Mouse (Mus musculus): ENCODE measurements at regions not wholly inside any gene's neighbourhood (a gene's known extent, or its start where the extent isn't known, plus 50 kb on each side); places are given as distances from the start of the nearest gene placed in this dataset.
A peak's percentile ranks its signal among the peaks of the same experiment; 100 is the strongest.
"Not testable (repeated sequence)": the region's sequence is repeated elsewhere in the genome, so short reads cannot be mapped to it uniquely, and the experiment has no call there.

DNA sequence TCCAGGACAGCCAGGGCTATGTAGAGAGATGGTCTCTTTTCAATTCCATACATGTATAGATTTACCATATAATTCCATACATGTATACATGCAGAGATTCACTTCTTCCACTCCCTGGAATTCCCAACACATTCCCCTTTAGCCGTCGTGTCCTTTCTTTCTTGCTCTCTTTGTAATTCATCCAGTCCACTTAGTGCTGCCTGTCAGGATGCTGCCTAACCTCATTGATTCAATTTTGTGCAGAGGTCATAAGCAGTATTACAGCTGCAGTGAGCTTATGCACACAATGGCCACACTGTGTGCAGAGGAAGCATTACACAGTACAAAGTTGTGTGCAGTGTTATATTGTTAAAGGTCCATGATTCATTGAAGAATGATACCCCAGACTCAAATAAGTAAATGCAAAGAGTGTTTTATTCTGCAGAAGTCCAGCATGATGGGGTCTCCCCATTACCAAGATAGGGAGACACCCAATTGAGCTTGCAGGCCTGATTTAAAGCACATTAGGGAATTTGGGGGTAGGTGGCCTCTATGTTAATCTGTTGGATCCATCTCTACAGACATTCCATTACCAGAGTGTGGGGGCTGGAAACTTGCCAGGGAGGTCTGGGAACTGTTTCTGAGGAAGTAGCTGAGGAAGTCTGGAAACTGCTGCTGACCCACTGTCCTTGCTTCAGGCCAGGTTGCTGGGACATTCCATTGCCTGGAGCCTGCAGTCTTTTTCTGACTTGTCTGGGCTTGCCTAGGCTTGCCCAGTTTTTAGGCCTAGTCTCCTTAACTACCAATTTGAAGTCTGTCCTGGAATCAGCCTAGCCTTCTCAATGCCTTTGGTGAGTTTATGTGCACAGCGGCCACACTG is 72.8 kb downstream of the Fam161a start:
- peak; percentile 36 for DNase-seq (ENCODE audit: low spot score)

DNA sequence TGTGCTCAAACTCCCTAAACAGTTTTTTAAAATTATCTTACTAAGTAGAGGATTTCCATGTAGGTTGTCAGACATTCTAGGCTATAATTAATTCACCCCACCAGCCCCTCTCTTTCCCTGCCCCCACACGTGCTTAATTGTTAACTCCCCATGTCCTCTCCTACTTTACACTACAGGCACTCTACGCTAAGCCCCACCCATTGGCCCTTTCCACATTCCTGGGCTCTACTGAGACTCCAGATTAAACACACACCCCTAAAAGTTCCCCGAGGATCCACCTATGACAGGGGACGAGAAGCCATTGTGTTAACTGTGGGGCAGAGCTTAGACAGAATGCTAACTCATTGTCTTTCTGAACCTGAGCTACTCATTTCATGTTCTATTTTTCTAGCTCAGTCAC is 74.3 kb downstream of the Fam161a start:
- DNase-seq (ENCODE audit: low spot score) = no peak

DNA sequence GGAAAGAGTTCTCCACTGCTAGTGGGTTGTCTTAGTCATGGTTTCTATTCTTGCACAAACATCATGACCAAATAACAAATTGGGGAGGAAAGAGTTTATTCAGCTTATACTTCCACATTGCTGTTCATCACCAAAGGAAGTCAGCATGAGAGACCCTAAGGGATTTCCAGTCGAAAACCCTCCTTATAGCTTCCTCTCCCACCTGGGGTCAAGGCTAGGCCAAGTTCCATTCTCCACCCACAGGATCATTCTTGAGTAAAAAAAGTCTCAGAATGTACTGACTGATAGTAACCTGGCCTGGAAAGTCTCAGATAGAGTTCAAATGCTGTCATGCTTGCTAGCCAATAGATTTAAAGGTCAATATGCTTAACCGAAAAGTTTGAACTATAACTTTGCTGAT is 76.5 kb downstream of the Fam161a start:
- DNase-seq (ENCODE audit: low spot score) = not testable (repeated sequence)

DNA sequence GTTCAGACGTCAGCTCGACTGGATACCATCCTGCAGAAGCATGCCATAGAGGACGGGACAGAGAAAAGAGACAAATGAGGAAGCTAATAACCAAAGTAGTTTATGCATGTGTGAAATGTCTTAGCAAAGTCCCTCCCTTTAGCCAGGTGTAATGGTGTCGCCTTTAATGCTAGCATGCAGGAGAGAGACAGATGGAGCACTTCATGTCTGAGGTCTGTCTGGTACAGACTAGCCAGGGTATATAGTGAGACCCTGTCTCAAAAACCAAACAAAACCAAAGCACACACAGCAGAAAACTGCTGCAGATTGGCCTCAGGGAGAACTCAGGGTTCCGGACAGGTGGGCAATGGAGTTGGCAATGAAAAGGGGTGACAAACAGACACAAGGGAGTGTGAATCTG is 88.0 kb downstream of the Fam161a start:
- DNase-seq (ENCODE audit: low spot score) = no peak

DNA sequence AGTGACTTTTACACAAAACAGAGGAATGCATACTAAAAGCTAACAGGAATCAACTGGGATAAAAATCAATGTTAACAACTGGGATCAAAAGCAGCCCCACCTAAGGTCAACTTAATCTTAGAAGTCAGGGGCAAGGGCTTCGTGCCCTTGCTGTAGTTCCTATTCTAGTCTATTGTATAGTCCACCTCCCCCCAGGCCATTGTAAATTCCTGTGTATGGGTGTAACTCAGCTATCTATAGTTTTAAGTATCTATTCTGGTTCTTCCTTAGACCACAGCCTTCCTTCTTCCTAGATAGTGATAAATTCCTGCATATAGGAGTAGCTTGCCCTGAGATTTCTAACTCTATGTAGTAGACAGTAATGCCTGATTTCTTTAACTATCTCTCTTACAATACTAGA is 88.4 kb downstream of the Fam161a start:
- not testable (repeated sequence) for DNase-seq (ENCODE audit: low spot score)

DNA sequence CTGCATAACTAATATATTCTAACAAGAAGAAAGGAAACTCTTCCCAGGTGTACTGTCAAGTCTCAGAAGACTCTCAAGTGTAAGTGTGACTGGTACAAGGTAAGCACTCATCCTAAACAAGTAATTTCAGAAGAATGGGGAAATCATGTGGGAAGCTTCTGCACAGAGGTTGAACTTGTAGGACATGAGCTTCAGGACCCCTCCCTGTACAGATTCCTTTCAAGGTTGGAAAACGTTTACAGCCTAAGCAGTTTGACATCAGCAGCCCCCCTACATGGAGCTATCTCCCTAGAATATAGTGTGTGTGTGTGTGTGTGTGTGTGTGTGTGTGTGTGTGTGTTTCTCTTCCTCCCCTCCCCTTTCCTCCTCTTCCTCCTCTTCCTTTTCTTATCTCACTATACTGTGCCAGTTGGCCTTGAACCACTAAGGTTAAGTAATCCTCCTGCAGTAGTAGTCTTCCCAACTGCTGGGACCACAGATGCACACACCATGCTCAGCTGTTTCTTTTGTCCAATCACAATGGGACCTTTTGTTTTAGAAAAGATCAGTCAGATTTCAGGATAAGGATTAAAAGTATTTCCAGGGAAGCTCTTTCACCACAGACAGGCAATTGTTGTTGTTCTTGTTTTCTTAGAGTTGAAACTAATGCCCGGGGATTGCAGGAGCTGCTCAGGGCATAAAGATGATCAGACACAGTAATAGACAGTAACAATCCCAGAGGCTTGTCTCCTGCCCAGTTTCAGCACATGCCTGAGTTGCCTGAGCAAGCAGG is 89.3 kb downstream of the Fam161a start:
- DNase-seq (ENCODE audit: low spot score) = no peak

DNA sequence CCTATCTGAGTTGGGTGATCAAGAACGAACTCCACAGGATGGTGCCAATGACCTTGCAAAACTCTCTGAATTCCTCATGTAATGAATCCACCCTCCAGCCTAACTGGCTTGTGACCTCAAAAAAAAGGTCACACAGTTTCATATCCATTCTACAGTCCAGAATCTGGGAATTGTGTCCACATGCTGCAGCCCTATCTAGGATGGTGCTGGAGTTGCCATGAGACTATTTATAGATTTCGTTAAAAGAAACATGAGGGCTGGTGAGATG is 89.8 kb downstream of the Fam161a start:
- DNase-seq (ENCODE audit: low spot score) = no peak

DNA sequence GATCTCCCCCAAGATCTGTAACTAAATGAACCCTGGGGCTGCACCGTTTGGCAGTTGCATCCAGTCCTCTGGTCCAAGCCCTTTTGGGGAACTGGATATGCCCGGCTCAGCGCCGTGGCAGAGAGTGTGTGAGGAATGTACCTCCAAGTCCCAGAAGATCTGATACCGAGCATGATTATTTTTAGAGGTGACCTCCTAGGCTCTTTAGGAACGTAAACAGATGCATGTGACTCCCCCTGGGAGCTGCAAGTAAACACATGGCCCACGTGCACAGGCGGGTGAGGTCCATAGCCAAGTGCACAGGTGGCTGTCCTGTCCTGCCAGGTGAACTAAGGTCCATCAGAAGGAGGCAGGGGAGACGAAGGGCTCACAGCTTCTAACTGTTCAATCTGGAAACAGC is 107.3 kb downstream of the Fam161a start:
- DNase-seq (ENCODE audit: low spot score) = no peak

DNA sequence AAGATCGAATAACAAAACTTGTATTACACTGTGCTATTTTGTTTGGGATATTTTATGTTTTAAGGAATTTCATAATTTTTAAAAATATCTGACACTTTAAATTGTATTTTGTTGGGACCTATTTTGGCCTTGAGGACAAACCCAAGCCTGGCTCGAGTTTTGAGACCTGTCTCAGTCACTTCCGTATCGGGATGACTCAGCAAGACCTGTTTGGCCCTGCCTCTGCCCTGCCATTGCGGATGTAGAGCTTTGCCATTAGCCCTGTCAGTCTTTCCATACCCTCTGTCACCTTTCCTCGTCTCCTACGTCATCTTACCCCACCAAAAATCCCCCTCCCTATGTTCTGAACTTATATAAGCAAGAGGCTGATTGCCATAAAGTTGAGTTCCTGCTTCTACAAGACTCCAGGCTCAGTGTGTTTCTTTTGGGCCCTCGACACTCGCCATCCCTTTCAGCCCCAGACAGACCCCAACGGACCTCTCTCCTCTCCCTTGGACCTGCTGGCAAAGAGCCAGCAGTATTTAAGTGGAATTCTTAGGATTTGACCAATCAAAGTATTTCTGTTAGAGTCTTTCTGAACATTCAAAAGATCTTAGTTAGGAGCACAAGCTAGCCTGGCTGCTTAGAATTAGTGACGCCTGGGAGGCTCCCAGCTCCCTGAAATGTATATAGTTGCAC is 113.3 kb downstream of the Fam161a start:
- no peak for DNase-seq (ENCODE audit: low spot score)

DNA sequence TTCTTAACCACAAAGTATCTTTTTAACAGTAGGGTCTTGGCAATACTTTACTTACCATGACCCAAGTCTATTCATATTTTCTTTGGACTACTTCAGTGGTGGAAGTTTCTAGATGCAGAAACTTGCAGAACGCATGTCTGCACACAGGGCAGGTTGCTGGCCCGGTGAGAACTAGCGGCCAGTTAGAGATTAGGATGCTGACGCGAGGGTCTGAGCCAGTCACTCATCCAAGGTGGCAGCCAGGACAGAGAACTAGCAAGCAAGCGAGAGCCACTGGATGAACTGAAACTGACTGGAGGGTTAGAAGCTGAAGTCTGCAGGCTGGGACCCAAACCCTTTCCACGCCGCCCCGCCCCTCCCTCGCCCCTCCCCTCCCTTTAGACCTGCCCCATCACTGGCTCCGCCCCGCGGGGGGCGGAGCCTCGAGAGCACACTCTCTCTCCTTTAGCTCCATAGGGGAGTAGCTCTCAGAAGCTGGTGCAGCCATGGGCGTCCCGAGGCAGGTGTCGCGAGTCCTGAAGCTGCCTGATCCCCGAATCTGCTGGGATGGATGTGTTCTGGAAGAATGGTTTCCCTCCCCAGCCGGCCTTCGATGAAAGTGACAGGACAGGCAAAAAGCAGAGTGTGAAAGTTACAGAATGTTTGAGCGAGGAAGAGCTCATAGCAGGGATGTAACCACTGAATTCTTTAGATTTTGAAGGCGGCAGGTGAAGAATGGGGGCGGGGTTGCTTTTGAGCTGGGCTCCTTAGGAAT is 117.0 kb downstream of the Fam161a start:
- DNase-seq (ENCODE audit: low spot score) = peak; percentile 32

DNA sequence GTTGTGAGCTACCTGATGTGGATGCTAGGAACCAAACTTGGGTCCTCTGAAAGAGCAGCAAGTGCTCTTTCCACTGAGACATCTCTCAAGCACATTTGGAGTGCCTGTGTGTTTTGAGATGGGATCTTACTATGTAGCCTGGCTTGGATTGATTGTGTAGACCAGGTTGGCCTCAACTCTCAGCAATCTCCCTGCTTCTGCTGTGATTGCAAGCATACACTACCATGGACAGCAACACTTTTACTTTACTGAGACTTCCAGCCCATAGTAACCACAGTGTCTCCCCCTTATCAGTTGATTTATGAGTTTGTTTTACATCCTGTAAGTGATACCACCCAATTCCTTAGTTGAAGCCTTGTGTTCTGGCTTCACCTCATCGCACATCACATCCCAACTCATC is 123.8 kb downstream of the Fam161a start:
- no peak for DNase-seq (ENCODE audit: low spot score)

DNA sequence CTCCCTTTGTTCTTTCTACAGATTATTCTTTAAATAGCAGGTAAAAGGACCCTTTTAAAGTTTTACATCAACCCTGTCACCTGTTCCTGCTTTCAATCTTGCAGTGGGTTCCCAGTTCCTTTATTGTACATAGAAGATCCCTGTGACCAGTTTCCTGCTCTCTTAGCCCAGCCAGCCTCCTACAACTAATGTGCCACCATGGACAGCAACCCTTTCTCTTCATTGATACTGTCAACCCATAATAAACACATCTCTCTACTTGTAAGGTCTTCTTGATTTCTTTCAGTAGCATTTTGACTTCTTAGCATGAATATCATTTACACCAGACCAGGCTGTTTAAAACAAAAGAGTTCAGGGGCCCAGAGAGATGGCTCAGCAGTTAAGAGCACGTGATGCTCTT is 124.2 kb upstream of the Xpo1 start:
- DNase-seq (ENCODE audit: low spot score) = no peak

DNA sequence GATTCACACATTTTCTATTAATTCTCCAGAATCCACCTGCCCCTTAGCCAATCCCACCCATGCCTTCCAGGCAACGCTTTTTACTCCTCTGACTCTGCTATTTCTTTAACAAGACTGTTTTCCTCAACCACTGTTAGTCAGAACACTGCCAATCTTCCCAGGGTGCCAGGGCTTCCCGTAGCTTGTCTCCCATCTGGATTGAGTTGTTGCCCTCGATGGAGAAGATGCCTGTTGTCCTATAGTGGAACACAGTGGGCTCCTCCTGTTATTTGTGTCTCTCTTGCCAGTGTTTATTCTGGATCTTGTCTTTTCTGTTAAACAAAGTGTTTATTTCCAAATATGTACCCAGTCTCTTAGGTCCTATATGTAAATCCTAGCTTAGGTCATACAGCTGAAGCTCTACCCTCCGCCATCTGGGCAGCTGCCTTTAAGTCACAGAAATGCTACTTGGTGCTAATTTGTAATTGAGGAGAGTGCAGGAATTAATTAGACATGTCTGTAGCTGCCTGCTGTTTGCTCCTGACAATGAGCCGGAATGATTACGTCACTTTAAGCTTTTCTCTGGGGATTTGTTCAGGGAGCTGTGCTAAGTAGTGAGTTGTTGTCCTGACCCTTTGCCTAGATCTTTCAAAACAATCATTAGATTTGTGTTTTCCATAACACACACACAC is 115.3 kb upstream of the Xpo1 start:
- no peak for DNase-seq (ENCODE audit: low spot score)

DNA sequence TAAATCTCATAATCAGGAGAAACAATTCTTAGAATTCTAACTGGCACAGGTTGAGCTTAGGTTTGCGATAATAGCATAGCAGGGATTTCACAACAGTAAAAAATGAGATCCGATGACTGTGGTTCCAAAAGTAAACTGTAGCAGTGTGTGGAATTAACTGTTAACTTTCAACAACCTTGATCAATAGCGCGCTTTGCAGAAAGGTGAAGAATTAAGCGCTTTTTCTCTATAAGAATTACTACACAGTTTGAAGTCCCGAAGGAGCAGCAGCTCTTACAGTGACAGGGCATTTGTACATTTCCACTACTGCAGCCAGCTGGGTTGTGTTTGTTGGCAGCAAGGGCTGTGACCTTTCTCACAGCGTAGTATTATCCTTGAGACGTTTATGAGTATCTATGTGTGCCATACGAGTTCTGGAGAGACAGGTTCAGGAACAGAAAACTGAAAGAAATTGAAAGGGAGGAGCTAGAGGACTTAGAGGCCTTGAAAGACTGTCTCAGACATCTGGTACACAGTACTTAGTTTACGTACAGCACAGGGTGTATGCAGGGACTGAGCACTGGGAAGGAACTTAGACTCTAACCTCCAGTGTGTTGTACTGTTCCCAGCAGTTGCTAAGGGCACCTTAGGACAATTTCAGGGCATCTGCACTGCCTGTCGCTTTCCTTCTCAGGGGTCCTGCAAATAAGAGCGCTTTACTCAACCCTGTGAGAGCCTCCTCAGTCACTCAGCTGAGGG is 114.6 kb upstream of the Xpo1 start:
- no peak for DNase-seq (ENCODE audit: low spot score)

DNA sequence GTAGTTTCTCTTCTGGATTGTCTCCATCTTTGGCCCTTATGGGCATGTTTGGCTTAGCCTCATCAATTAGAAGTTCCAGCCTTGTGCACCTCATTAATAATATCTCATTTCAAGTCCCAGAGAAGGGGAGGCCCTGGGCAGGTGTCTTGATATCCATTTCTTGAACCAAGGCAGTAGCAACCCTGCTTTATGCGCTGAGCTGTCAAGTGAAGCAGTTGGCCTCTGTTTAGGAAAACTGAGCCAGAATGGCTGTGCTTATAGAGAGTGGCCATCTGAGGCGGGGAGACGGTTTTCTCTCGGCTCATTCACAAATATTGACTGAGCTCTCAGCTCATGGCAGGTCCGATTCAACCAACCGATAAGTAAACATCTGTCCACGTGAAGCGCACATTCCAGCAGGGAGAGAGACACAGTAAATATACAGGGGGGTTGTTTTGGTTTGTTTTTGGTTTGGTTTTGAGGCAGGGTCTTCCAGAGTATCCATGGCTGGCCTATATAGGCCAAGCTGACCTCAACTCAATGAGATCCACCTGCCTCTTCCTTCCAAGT is 107.7 kb upstream of the Xpo1 start:
- DNase-seq (ENCODE audit: low spot score) = no peak

DNA sequence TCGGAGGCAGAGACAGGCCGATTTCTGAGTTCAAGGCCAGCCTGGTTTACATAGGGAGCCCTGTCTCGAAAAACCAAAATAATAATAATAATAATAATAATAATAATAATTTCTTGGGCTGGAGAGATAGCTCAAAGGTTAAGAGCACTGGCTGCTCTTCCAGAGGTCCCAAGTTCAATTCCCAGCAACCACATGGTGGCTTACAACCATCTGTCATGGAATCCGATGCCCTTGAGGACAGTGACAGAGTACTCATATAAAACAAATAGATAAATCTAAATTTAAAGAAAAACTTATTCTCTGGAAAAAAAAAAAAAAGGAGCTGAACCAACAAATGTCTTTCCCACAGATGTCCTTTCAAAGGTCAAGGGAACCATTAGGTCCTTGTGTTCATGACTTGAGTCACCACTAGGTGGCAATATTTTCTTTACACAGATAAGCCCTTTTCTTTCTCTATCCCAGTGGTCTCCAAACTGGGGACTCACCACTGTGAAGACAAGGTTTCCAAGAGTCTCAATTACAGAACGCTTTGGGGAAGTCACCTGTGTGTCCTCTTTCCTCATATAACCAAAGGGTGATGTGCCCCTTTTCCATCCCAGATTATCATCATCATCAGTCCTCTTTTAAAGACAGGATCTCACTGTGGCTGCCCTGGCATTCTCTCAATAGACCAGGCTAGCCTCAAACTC is 106.1 kb upstream of the Xpo1 start:
- DNase-seq (ENCODE audit: low spot score) = no peak

DNA sequence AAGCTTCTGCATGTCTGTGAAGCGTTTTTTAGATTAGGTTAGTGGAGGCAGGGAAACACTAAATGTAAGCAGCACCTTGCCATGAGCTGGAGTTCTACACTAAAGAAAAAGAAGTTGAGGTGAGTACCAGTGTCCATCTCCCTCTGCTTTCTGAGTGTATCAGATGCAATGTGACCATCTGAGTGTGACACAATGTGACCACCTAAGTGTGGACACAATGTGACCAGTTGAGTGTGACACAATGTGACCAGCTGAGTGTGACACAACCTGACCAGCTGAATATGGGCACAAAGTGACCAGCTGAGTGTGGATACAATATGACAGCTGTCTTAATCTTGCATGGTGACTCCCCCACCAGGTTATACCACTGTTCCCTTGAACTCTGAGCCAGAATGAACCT is 101.0 kb upstream of the Xpo1 start:
- DNase-seq (ENCODE audit: low spot score) = no peak

DNA sequence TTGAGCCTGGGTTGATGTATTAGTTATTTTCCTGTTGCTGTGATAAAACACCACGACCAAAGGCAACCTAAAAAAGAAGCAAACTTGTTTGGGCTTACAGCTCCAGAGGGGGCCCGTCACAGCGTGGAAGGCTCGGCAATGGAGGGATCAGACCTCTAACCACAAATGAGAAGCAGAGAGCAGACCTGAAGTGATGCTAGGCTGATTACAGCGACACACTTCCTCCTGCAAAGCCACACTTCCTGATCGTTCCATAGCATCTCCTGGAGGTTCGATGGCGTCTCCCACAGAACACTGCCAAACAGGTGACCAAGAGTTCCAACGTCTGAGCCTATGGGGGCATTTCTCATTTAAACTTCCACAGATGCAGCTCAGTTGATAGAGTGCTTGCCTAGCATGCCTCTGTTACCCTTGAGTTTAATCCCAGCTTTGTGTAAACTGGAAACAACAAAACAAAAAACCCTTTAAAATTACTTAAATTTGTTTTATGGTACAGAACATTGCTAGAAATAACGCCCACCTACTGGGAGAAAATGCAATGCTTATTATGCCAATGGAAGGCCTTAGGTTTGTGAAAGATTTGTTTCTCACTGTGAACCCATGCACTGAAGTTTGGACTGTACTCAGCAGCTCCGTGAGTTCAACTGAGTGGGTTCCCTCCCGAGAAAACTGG is 87.2 kb upstream of the Xpo1 start:
- no peak for DNase-seq (ENCODE audit: low spot score)

DNA sequence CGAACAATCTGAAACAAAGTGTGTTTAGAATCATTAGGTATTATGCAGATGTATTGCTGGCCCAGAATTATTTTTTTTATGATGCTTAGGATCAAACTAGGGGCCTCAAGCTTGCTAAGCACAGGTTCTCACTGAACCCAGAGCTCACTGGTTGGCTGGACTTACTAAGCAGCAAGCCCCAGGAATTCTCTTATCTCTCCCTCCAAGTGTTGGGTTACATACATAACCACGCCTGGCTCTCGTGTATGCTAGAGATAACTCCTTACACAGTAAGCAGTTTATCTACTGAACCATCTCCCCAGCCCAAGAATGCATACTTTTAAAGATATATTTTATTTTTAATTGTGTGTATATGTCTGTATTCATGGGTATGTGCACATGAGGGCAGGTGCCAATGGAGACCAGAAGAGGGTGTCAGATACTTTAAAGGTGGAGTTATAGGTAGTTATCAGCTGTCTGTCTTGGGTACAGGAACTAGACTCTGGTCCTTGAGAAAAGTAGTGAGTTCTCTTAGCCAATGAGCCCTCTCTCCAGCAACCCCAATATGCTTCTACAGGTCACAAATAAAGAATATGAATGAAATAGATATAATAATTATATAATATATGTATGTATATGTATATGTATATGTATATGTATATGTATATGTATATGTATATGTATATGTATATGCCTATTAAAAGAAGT is 86.0 kb upstream of the Xpo1 start:
- DNase-seq (ENCODE audit: low spot score) = no peak
